Mouse (Mus musculus): ENCODE results near the gene Tulp1. TPM values are rescaled to one million over a fixed set of nuclear protein-coding genes. Genes with fewer than 3 reads are reported as not detected.

The Tulp1 gene
- polyA plus RNA-seq, 1 experiment from 2014 or later: 3.5 TPM

GRCm38 (mm10) chr17:28388534-28388933 lies 23.5 kb upstream of the Tulp1 start:
- peaks cover 42% of the 10 kb centered on the region for H3K27me3 ChIP-seq
- H3K4me3 ChIP-seq (replicated peaks): no peak overlapping the region
- H3K4me2 ChIP-seq: no peak overlapping the region
- 94% methylated on average over 3 of the region's 3 CpGs for WGBS
- H3K4me1 ChIP-seq: peaks cover 15% of the 10 kb centered on the region
- no peaks in the 10 kb centered on the region for H3K36me3 ChIP-seq (replicated peaks)
- H3K27ac ChIP-seq: no peak overlapping the region
- ATAC-seq (ENCODE audit: low FRiP score): no peak
- H3K9ac ChIP-seq: no peak overlapping the region
- H3K9me3 ChIP-seq: no peaks in the 10 kb centered on the region; the same call in 1 of the 2 replicates

- H3K9me3 ChIP-seq: no peaks in the 10 kb centered on the region; the same call in 1 of the 2 replicates
- no peaks in the 10 kb centered on the region for H3K36me3 ChIP-seq (replicated peaks)
- H3K9ac ChIP-seq: no peak overlapping the region
- H3K27me3 ChIP-seq: peaks cover 42% of the 10 kb centered on the region
- WGBS: 3% methylated on average over 23 of the region's 23 CpGs
- H3K4me2 ChIP-seq: peak overlapping the region; percentile 42
- no peak overlapping the region for H3K27ac ChIP-seq
- H3K4me3 ChIP-seq (replicated peaks): peak overlapping the region; percentile 19; the same call in 1 of the 2 replicates
- ATAC-seq (ENCODE audit: low FRiP score): no peak
- H3K4me1 ChIP-seq: peaks cover 7% of the 10 kb centered on the region
Observed at GRCm38 (mm10) chr17:28386150-28386905, 21.3 kb upstream of the Tulp1 start.

- H3K4me1 ChIP-seq: peaks cover 13% of the 10 kb centered on the region
- peaks cover 38% of the 10 kb centered on the region for H3K27me3 ChIP-seq
- no peak overlapping the region for H3K9ac ChIP-seq
- H3K27ac ChIP-seq: no peak overlapping the region
- ATAC-seq (ENCODE audit: low FRiP score): no peak
- no peaks in the 10 kb centered on the region; the same call in 1 of the 2 replicates for H3K9me3 ChIP-seq
- no peaks in the 10 kb centered on the region for H3K36me3 ChIP-seq (replicated peaks)
- H3K4me3 ChIP-seq (replicated peaks): no peak overlapping the region
- WGBS: 62% methylated on average over 4 of the region's 4 CpGs
- H3K4me2 ChIP-seq: no peak overlapping the region
Observed at GRCm38 (mm10) chr17:28384298-28384697, 19.3 kb upstream of the Tulp1 start.

GRCm38 (mm10) chr17:28380255-28380654 lies 15.2 kb upstream of the Tulp1 start:
- Histone ChIP-seq H3K4me3 (replicated peaks) (no peak overlapping the region), H3K36me3 (replicated peaks) (no peaks in the 10 kb centered on the region), H3K9me3 (no peaks in the 10 kb centered on the region; the same call in 1 of the 2 replicates), H3K27ac (no peak overlapping the region), H3K9ac (no peak overlapping the region), H3K4me1 (peaks cover 8% of the 10 kb centered on the region; the same call in 1 of the 2 replicates), H3K4me2 (no peak overlapping the region), H3K27me3 (peaks cover 21% of the 10 kb centered on the region)
- no peak for ATAC-seq (ENCODE audit: low FRiP score)
- WGBS: 7% methylated on average over 6 of the region's 6 CpGs

GRCm38 (mm10) chr17:28375592-28376061 lies 10.6 kb upstream of the Tulp1 start:
- no peak for ATAC-seq (ENCODE audit: low FRiP score)
- 17% methylated on average over 17 of the region's 17 CpGs for WGBS
- no peak overlapping the region for H3K4me3 ChIP-seq (replicated peaks)

DNA sequence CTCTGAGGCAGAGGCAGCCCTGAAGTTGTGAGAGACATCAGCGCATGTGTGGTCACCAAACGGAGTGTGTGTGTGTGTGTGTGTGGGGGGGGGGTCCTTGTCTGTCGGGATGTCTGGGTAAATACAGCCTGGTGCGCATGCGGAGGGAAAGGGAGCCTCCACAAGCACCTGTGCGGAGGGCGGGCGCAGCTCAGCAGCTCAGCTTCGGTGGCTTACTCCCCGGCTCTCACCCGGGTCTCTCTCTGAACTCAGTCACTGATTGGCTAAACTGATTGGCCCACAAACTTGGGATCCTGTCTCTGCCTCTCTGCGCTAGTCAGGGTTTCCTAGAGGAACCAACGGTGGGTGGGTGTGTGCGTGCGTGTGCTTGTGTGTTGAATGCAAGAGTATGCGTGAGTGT lies 9.5 kb upstream of the Tulp1 start:
- Histone ChIP-seq H3K27me3 (peaks cover 39% of the 10 kb centered on the region), H3K9me3 (no peaks in the 10 kb centered on the region), H3K27ac (no peak overlapping the region), H3K36me3 (replicated peaks) (no peaks in the 10 kb centered on the region), H3K4me2 (peak overlapping the region; percentile 15), H3K4me3 (replicated peaks) (no peak overlapping the region), H3K9ac (no peak overlapping the region), H3K4me1 (0 out of 2 replicates have a peak, but pooled peaks cover 2% of the 10 kb centered on the region)
- 17% methylated on average over 15 of the region's 16 CpGs for WGBS
- no peak for ATAC-seq (ENCODE audit: low FRiP score)

More at GRCm38 (mm10) chr17:28375592-28376061, 10.6 kb upstream of the Tulp1 start:
- Histone ChIP-seq H3K9me3 (no peaks in the 10 kb centered on the region), H3K4me2 (no peak overlapping the region), H3K4me1 (peaks cover 8% of the 10 kb centered on the region; the same call in 1 of the 2 replicates), H3K36me3 (replicated peaks) (no peaks in the 10 kb centered on the region), H3K27ac (no peak overlapping the region), H3K27me3 (peaks cover 39% of the 10 kb centered on the region), H3K9ac (no peak overlapping the region)

DNA sequence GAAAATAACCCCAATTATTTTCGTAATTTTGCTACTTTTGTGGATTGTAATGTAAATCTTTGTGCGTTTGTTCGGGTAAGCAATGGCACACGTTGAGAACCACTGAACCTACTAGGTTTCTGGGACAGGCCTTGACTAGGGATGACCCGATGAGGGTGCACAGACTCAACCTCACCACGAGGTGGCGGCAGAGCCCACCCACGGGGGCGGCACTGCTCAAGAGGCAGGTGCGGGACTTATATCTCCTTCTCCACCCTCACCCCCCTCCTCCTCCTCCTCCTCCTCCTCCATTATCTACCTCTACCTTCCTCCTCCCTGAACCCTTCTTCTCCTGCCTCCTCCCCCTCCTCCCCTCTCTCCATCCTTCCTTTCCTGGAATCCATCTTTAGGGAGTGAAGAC lies 8.8 kb upstream of the Tulp1 start:
- ATAC-seq (ENCODE audit: low FRiP score): no peak
- no peaks in the 10 kb centered on the region for H3K36me3 ChIP-seq (replicated peaks)
- no peak overlapping the region for H3K9ac ChIP-seq
- H3K27ac ChIP-seq: no peak overlapping the region
- no peaks in the 10 kb centered on the region for H3K9me3 ChIP-seq
- H3K4me1 ChIP-seq: 0 out of 2 replicates have a peak, but pooled peaks cover 2% of the 10 kb centered on the region
- WGBS: 9% methylated on average over 10 of the region's 10 CpGs
- H3K27me3 ChIP-seq: peaks cover 39% of the 10 kb centered on the region
- peak overlapping the region; percentile 15; the same call in 1 of the 2 replicates for H3K4me2 ChIP-seq
- no peak overlapping the region for H3K4me3 ChIP-seq (replicated peaks)

DNA sequence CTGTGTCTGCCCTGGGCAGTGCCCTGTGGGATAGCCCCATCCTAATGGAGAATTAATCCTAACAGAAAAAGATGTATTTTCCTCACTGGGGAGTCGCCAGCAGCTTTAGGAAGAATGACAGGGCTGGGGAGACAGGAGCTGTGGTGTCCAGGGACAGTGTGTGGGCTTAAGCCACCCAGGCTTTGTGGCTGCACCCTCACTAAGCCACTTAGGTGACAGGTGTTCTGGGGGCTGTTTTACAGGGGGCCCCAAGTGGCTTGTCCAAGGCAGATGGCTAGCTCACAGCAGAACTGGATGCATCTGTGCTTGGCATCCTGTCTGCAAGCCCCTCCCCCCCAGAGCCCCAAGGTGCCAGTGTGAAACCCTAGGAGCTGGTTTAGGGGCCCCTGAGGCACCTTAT lies 6.9 kb upstream of the Tulp1 start:
- H3K27ac ChIP-seq: no peak overlapping the region
- 58% methylated on average over 1 of the region's 1 CpGs for WGBS
- peaks cover 35% of the 10 kb centered on the region for H3K27me3 ChIP-seq
- no peak for ATAC-seq (ENCODE audit: low FRiP score)
- H3K9ac ChIP-seq: no peak overlapping the region
- H3K9me3 ChIP-seq: no peaks in the 10 kb centered on the region
- no peak overlapping the region for H3K4me3 ChIP-seq (replicated peaks)
- H3K4me2 ChIP-seq: no peak overlapping the region
- no peaks in the 10 kb centered on the region for H3K36me3 ChIP-seq (replicated peaks)
- 0 out of 2 replicates have a peak, but pooled peaks cover 6% of the 10 kb centered on the region for H3K4me1 ChIP-seq

DNA sequence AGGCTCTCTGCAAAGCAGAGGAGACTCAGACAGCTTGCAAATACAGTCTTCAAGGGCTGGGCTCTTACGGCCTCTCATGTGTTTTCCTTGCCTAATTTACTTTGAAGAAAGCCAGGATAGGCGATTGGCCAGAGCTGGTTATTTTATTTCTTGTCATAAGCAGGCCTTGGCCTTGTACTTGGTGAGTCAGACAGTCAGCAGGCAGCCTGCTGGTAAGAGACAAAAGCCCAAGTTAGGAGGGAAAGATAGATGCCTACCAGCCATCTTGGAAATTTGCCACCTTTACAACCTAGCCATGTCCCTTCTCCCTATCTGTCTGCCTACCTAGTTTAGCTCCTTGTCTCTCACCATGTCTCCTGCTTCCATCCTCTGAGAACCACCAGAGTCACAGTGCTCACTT lies 6.3 kb upstream of the Tulp1 start:
- Histone ChIP-seq H3K27me3 (peaks cover 31% of the 10 kb centered on the region), H3K9me3 (no peaks in the 10 kb centered on the region), H3K27ac (no peak overlapping the region), H3K36me3 (replicated peaks) (no peaks in the 10 kb centered on the region), H3K4me1 (0 out of 2 replicates have a peak, but pooled peaks cover 6% of the 10 kb centered on the region), H3K4me3 (replicated peaks) (no peak overlapping the region), H3K4me2 (no peak overlapping the region), H3K9ac (no peak overlapping the region)
- no peak for ATAC-seq (ENCODE audit: low FRiP score)
- 77% methylated on average over 2 of the region's 2 CpGs for WGBS

DNA sequence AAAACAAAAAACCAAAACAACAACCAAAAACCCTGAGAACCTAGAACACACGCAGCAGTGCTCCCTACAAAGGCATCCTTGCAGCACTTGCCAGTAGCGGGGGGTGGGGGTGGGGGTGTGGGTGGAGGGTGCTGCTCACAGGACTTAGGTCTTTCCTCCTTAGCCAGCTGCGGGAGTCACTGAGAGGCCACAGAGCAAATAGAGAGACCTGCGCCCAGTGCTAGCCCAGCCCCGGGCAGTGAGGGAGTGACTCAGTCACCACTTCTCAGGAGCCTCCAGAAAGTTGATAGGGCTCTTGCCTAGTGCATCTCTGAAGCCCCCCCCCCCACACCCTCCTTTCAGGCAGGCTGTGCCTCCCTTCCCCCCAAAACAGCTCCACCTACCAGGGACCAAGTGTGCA lies 4.0 kb upstream of the Tulp1 start:
- no peaks in the 10 kb centered on the region for H3K9me3 ChIP-seq
- H3K9ac ChIP-seq: no peak overlapping the region
- ATAC-seq (ENCODE audit: low FRiP score): no peak
- H3K36me3 ChIP-seq (replicated peaks): no peaks in the 10 kb centered on the region
- peaks cover 10% of the 10 kb centered on the region for H3K4me1 ChIP-seq
- WGBS: 73% methylated on average over 5 of the region's 5 CpGs
- H3K27me3 ChIP-seq: peaks cover 30% of the 10 kb centered on the region
- H3K27ac ChIP-seq: no peak overlapping the region
- no peak overlapping the region for H3K4me3 ChIP-seq (replicated peaks)
- H3K4me2 ChIP-seq: no peak overlapping the region

DNA sequence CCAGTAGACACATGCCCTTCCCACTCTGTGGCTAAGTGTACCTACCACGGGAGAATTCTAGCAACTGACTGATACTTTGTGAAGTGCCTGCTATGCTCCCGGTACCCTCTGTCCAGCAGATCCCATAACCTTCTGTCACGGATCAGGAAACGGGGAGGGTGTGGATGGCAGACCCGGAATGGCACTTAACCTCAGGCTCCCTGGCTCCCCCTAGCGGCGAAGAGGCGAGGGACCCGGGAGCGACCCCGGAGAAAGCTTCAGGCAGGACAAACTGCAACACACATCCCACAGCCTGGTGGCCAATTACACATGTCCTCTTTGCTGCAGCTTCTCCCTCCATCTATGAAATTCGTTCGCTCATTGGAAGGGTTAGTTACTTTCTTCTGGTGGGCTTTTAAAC lies 3.4 kb upstream of the Tulp1 start:
- H3K27ac ChIP-seq: no peak overlapping the region
- no peak overlapping the region for H3K9ac ChIP-seq
- peaks cover 16% of the 10 kb centered on the region for H3K4me1 ChIP-seq
- H3K4me3 ChIP-seq (replicated peaks): no peak overlapping the region
- no peaks in the 10 kb centered on the region for H3K36me3 ChIP-seq (replicated peaks)
- no peak for ATAC-seq (ENCODE audit: low FRiP score)
- no peak overlapping the region for H3K4me2 ChIP-seq
- 6% methylated on average over 13 of the region's 13 CpGs for WGBS
- no peaks in the 10 kb centered on the region for H3K9me3 ChIP-seq
- peaks cover 31% of the 10 kb centered on the region for H3K27me3 ChIP-seq

- Histone ChIP-seq H3K4me3 (replicated peaks) (no peak overlapping the region), H3K27me3 (peaks cover 76% of the 10 kb centered on the region), H3K4me2 (peak overlapping the region; percentile 54; the same call in 1 of the 2 replicates), H3K9ac (no peak overlapping the region), H3K9me3 (no peaks in the 10 kb centered on the region), H3K36me3 (replicated peaks) (no peaks in the 10 kb centered on the region), H3K4me1 (peaks cover 28% of the 10 kb centered on the region), H3K27ac (no peak overlapping the region)
- 6% methylated on average over 6 of the region's 6 CpGs for WGBS
- ATAC-seq (ENCODE audit: low FRiP score): no peak
Observed at GRCm38 (mm10) chr17:28363507-28363906, 1.5 kb downstream of the Tulp1 start.

Data from forebrain, embryonic 12.5 days (tissue).